Mouse (Mus musculus): ENCODE measurements around the gene Rilp. TPM values are rescaled to one million over a fixed set of nuclear protein-coding genes. Genes with fewer than 3 reads are reported as not detected.

The Rilp gene
- total and polyA plus RNA-seq, 3 experiments, result 39.2 to 48.8 (median 40.5) TPM

- no peak overlapping the region for H3K9ac ChIP-seq (ENCODE audit: low read depth, low read length)
- 45% methylated on average over 13 of the region's 13 CpGs for WGBS
- peak overlapping the region; percentile 20; the same call in 1 of the 2 replicates for H3K27ac ChIP-seq
These were observed 25.4 kb downstream of the Rilp start for GRCm38 (mm10) chr11:75535106-75535795.

GRCm38 (mm10) chr11:75536255-75537024 lies 26.5 kb downstream of the Rilp start:
- TF ChIP-seq CTCF (IDR thresholded peaks at IDR 0.05), result no peak
- TF ChIP-seq EP300 (IDR thresholded peaks at IDR 0.05; ENCODE audit: insufficient read depth, low read depth, low read length), result no peak
- TF ChIP-seq POLR2A (IDR thresholded peaks at IDR 0.05; ENCODE audit: insufficient read depth, low read depth, low read length), result no peak
- Histone ChIP-seq H3K4me1 (ENCODE audit: control insufficient read depth, insufficient read depth, low read length) (peaks cover 18% of the 10 kb centered on the region), H3K27ac (no peak overlapping the region), H3K36me3 (ENCODE audit: control insufficient read depth, insufficient read depth, low read length) (no peaks in the 10 kb centered on the region), H3K27me3 (ENCODE audit: control insufficient read depth, insufficient read depth, low read length) (no peaks in the 10 kb centered on the region), H3K4me3 (no peak overlapping the region), H3K9ac (ENCODE audit: low read depth, low read length) (no peak overlapping the region), H3K79me2 (replicated peaks; ENCODE audit: control insufficient read depth, insufficient read depth, low read length) (no peaks in the 10 kb centered on the region)
- DNase-seq, result no peak
- 96% methylated on average over 12 of the region's 12 CpGs for WGBS
- intact Hi-C loops (cut with DNase I), result no loop called here

More at GRCm38 (mm10) chr11:75535106-75535795, 25.4 kb downstream of the Rilp start:
- Histone ChIP-seq H3K4me3 (no peak overlapping the region), H3K79me2 (replicated peaks; ENCODE audit: control insufficient read depth, insufficient read depth, low read length) (no peaks in the 10 kb centered on the region), H3K36me3 (ENCODE audit: control insufficient read depth, insufficient read depth, low read length) (no peaks in the 10 kb centered on the region), H3K27me3 (ENCODE audit: control insufficient read depth, insufficient read depth, low read length) (no peaks in the 10 kb centered on the region), H3K4me1 (ENCODE audit: control insufficient read depth, insufficient read depth, low read length) (peaks cover 16% of the 10 kb centered on the region)
- intact Hi-C loops (cut with DNase I), result no loop called here
- DNase-seq, result no peak
- TF ChIP-seq CTCF (IDR thresholded peaks at IDR 0.05) (no peak), EP300 (IDR thresholded peaks at IDR 0.05; ENCODE audit: insufficient read depth, low read depth, low read length) (no peak), POLR2A (IDR thresholded peaks at IDR 0.05; ENCODE audit: insufficient read depth, low read depth, low read length) (no peak)

- intact Hi-C loops (cut with DNase I), result no loop called here
- no peak overlapping the region; the same call in 1 of the 2 replicates for H3K27ac ChIP-seq
- no peak for TF ChIP-seq CTCF (IDR thresholded peaks at IDR 0.05)
- TF ChIP-seq POLR2A (IDR thresholded peaks at IDR 0.05; ENCODE audit: insufficient read depth, low read depth, low read length), result no peak
- no peak for TF ChIP-seq EP300 (IDR thresholded peaks at IDR 0.05; ENCODE audit: insufficient read depth, low read depth, low read length)
These were observed 27.1 kb downstream of the Rilp start for GRCm38 (mm10) chr11:75537025-75537414.

GRCm38 (mm10) chr11:75537491-75538183 lies 27.7 kb downstream of the Rilp start:
- WGBS, result 45% methylated on average over 11 of the region's 11 CpGs
- intact Hi-C loops (cut with DNase I), result no loop called here
- no peaks in the 10 kb centered on the region for H3K36me3 ChIP-seq (ENCODE audit: control insufficient read depth, insufficient read depth, low read length)
- peak overlapping the region; percentile 62 for H3K27ac ChIP-seq
- H3K27me3 ChIP-seq (ENCODE audit: control insufficient read depth, insufficient read depth, low read length), result no peaks in the 10 kb centered on the region
- TF ChIP-seq EP300 (IDR thresholded peaks at IDR 0.05; ENCODE audit: insufficient read depth, low read depth, low read length) (no peak), CTCF (IDR thresholded peaks at IDR 0.05) (peak; percentile 28; the same call in 1 of the 2 replicates)
- peak overlapping the region; percentile 9; the same call in 1 of the 2 replicates for H3K9ac ChIP-seq (ENCODE audit: low read depth, low read length)
- no peak overlapping the region for H3K4me3 ChIP-seq
- peaks cover 18% of the 10 kb centered on the region for H3K4me1 ChIP-seq (ENCODE audit: control insufficient read depth, insufficient read depth, low read length)
- H3K79me2 ChIP-seq (replicated peaks; ENCODE audit: control insufficient read depth, insufficient read depth, low read length), result no peaks in the 10 kb centered on the region
- DNase-seq, result peak in 1 of 2 experiments; percentile 48

More at GRCm38 (mm10) chr11:75537025-75537414, 27.1 kb downstream of the Rilp start:
- Histone ChIP-seq H3K9ac (ENCODE audit: low read depth, low read length) (no peak overlapping the region), H3K4me1 (ENCODE audit: control insufficient read depth, insufficient read depth, low read length) (peaks cover 18% of the 10 kb centered on the region), H3K27me3 (ENCODE audit: control insufficient read depth, insufficient read depth, low read length) (no peaks in the 10 kb centered on the region), H3K36me3 (ENCODE audit: control insufficient read depth, insufficient read depth, low read length) (no peaks in the 10 kb centered on the region), H3K4me3 (no peak overlapping the region), H3K79me2 (replicated peaks; ENCODE audit: control insufficient read depth, insufficient read depth, low read length) (no peaks in the 10 kb centered on the region)
- WGBS, result 85% methylated on average over 8 of the region's 8 CpGs
- DNase-seq, result no peak

- intact Hi-C loops (cut with DNase I), result no loop called here
- WGBS, result 45% methylated on average over 9 of the region's 9 CpGs
- peaks cover 15% of the 10 kb centered on the region for H3K4me1 ChIP-seq (ENCODE audit: control insufficient read depth, insufficient read depth, low read length)
- peak overlapping the region; percentile 62 for H3K27ac ChIP-seq
- DNase-seq, result no peak
- H3K36me3 ChIP-seq (ENCODE audit: control insufficient read depth, insufficient read depth, low read length), result no peaks in the 10 kb centered on the region
- H3K79me2 ChIP-seq (replicated peaks; ENCODE audit: control insufficient read depth, insufficient read depth, low read length), result no peaks in the 10 kb centered on the region
- TF ChIP-seq POLR2A (IDR thresholded peaks at IDR 0.05; ENCODE audit: insufficient read depth, low read depth, low read length) (no peak), CTCF (IDR thresholded peaks at IDR 0.05) (no peak), EP300 (IDR thresholded peaks at IDR 0.05; ENCODE audit: insufficient read depth, low read depth, low read length) (no peak)
- H3K27me3 ChIP-seq (ENCODE audit: control insufficient read depth, insufficient read depth, low read length), result no peaks in the 10 kb centered on the region
- H3K9ac ChIP-seq (ENCODE audit: low read depth, low read length), result no peak overlapping the region
- H3K4me3 ChIP-seq, result no peak overlapping the region
These were observed 28.5 kb downstream of the Rilp start for GRCm38 (mm10) chr11:75538184-75538969.

All from heart, adult 2 months (tissue).